Mouse (Mus musculus) forebrain, embryonic 11.5 days (tissue): Measurements from ENCODE around the gene Abcb7. TPM values are rescaled to one million over a fixed set of nuclear protein-coding genes. Genes with fewer than 3 reads are reported as not detected.

ENCODE experiments used
- ATAC-seq: fragments of 200-750 bp; cut with Nextera tagmentation; replicated peaks from 2 replicates; pipeline ENCODE4 v1.8.0; 2017; ENCODE audit warnings: moderate TSS enrichment; ENCODE audit not compliant: low FRiP score
- DNase-seq: peaks from one replicate; pipeline ENCODE4 v3.0.0-alpha.2; 2017; ENCODE audit warnings: low spot score
- H3K27ac ChIP-seq: fragments of 300-500 bp; sonication (generic); 2 replicates; pipeline ENCODE4 v1.5.1; 2014; ENCODE audit warnings: low read depth, low read length
- H3K27me3 ChIP-seq: fragments of 300-500 bp; sonication (generic); 2 replicates; pipeline ENCODE4 v1.6.1; 2014; ENCODE audit warnings: mild to moderate bottlenecking, low read length, mixed read lengths; ENCODE audit not compliant: control insufficient read depth, insufficient read depth
- H3K36me3 ChIP-seq: fragments of 300-500 bp; sonication (generic); 2 replicates; pipeline ENCODE4 v1.6.1; 2014; ENCODE audit warnings: mild to moderate bottlenecking, low read length, moderate library complexity, mixed read lengths; ENCODE audit not compliant: control insufficient read depth, insufficient read depth
- H3K4me1 ChIP-seq: fragments of 300-500 bp; sonication (generic); replicated peaks from 2 replicates; pipeline ENCODE4 v1.6.1; 2014; ENCODE audit warnings: low read length, mixed read lengths; ENCODE audit not compliant: control insufficient read depth, insufficient read depth
- H3K4me2 ChIP-seq: fragments of 300-500 bp; sonication (generic); 2 replicates; pipeline ENCODE4 v1.6.1; 2014; ENCODE audit warnings: low read depth, mild to moderate bottlenecking, low read length, moderate library complexity, mixed read lengths; ENCODE audit not compliant: severe bottlenecking
- H3K4me3 ChIP-seq: fragments of 300-500 bp; sonication (generic); 2 replicates; pipeline ENCODE4 v1.5.1; 2014; ENCODE audit warnings: low read depth, low read length
- H3K9ac ChIP-seq: fragments of 300-500 bp; sonication (generic); 2 replicates; pipeline ENCODE4 v1.6.1; 2014; ENCODE audit warnings: low read length
- H3K9me3 ChIP-seq: fragments of 300-500 bp; sonication (generic); 2 replicates; pipeline ENCODE4 v1.6.1; 2016; ENCODE audit warnings: low read length, mixed read lengths; ENCODE audit not compliant: control insufficient read depth
- WGBS: fragments of 180-500 bp; shearing (Covaris S2); extraction: QIAGEN DNeasy Blood & Tissue Kit; methylation state at CpG from one replicate; pipeline ENCODE4 v1.1.7; 2014; 5-methylcytosine and 5-hydroxymethylcytosine counted together
- polyA plus RNA-seq: library from polyadenylated mRNA; unstranded; fragments of >200 nt; fragmentation: Nextera tagmentation; extraction: Ambion mirVana; gene quantifications from 2 replicates; pipeline ENCODE4 v1.2.1, GENCODE M21; 2014

Gene Abcb7
- 16.9 and 20.4 TPM in 2 replicates for polyA plus RNA-seq

- Histone ChIP-seq H3K9me3 (no peaks in the 10 kb centered on the region), H3K27me3 (peaks cover 3% of the 10 kb centered on the region), H3K4me3 (peak within 1 kb of the TSS; percentile 57), H3K27ac (peak within 1 kb of the TSS; percentile 85), H3K36me3 (no peaks in the 10 kb centered on the region), H3K4me2 (peak within 1 kb of the TSS; percentile 47), H3K4me1 (no peaks in the 10 kb centered on the region), H3K9ac (peak within 1 kb of the TSS; percentile 78)
- ATAC-seq (peak; percentile 96), DNase-seq (peak; percentile 86)
- 13% methylated on average over 58 of the region's 58 CpGs for WGBS
These were observed at the start of gene Abcb7 for GRCm38 (mm10) chrX:104413183-104413983. Gene Abcb7, minus strand, starts transcription at chrX:104413856.

GRCm38 (mm10) chrX:104461755-104462154 is 48.1 kb upstream of the Abcb7 start:
- DNase-seq, result no peak
- ATAC-seq, result no peak
- Histone ChIP-seq H3K27ac (no peak overlapping the region), H3K36me3 (no peaks in the 10 kb centered on the region), H3K4me1 (no peaks in the 10 kb centered on the region), H3K4me3 (no peak overlapping the region), H3K27me3 (no peaks in the 10 kb centered on the region; the same call in 1 of the 2 replicates), H3K9ac (no peak overlapping the region), H3K9me3 (no peaks in the 10 kb centered on the region), H3K4me2 (no peak overlapping the region)
- 20% methylated on average over 2 of the region's 2 CpGs for WGBS

- H3K27ac ChIP-seq, result no peak overlapping the region
- no peak overlapping the region for H3K4me2 ChIP-seq
- H3K4me1 ChIP-seq, result no peaks in the 10 kb centered on the region
- H3K36me3 ChIP-seq, result no peaks in the 10 kb centered on the region
- H3K27me3 ChIP-seq, result peaks cover 5% of the 10 kb centered on the region; the same call in 1 of the 2 replicates
- no peak overlapping the region for H3K4me3 ChIP-seq
- no peak overlapping the region for H3K9ac ChIP-seq
- H3K9me3 ChIP-seq, result no peaks in the 10 kb centered on the region
- DNase-seq, result no peak
- no peak for ATAC-seq
- 83% methylated on average over 1 of the region's 1 CpGs for WGBS
These were observed 38.8 kb upstream of the Abcb7 start for GRCm38 (mm10) chrX:104452433-104452832.

- Histone ChIP-seq H3K27me3 (peaks cover 2% of the 10 kb centered on the region; the same call in 1 of the 2 replicates), H3K4me2 (no peak overlapping the region)
These were observed 19.8 kb upstream of the Abcb7 start for GRCm38 (mm10) chrX:104433456-104433855.

GRCm38 (mm10) chrX:104428108-104428507 is 14.5 kb upstream of the Abcb7 start:
- WGBS, result 92% methylated on average over 3 of the region's 3 CpGs
- Histone ChIP-seq H3K27ac (no peak overlapping the region), H3K36me3 (no peaks in the 10 kb centered on the region), H3K27me3 (no peaks in the 10 kb centered on the region; the same call in 1 of the 2 replicates), H3K4me2 (no peak overlapping the region), H3K4me1 (no peaks in the 10 kb centered on the region), H3K9ac (no peak overlapping the region), H3K4me3 (no peak overlapping the region), H3K9me3 (no peaks in the 10 kb centered on the region)
- DNase-seq, result no peak
- ATAC-seq, result no peak

More at GRCm38 (mm10) chrX:104433456-104433855, 19.8 kb upstream of the Abcb7 start:
- no peak overlapping the region for H3K4me3 ChIP-seq
- H3K27ac ChIP-seq, result no peak overlapping the region
- H3K9ac ChIP-seq, result no peak overlapping the region
- 40% methylated on average over 1 of the region's 1 CpGs for WGBS
- no peaks in the 10 kb centered on the region for H3K4me1 ChIP-seq
- H3K9me3 ChIP-seq, result no peaks in the 10 kb centered on the region
- no peaks in the 10 kb centered on the region for H3K36me3 ChIP-seq
- DNase-seq (no peak), ATAC-seq (no peak)

GRCm38 (mm10) chrX:104413995-104414394 is 339 bp upstream of the Abcb7 start:
- H3K9ac ChIP-seq, result no peak overlapping the region
- no peak for DNase-seq

GRCm38 (mm10) chrX:104408137-104408536 is 5.5 kb downstream of the Abcb7 start:
- no peak for DNase-seq
- Histone ChIP-seq H3K9me3 (no peaks in the 10 kb centered on the region), H3K27me3 (no peaks in the 10 kb centered on the region; the same call in none of the 2 replicates), H3K9ac (no peak overlapping the region), H3K27ac (no peak overlapping the region), H3K4me1 (no peaks in the 10 kb centered on the region), H3K4me3 (no peak overlapping the region), H3K4me2 (no peak overlapping the region), H3K36me3 (no peaks in the 10 kb centered on the region)
- no peak for ATAC-seq

More at GRCm38 (mm10) chrX:104413995-104414394, 339 bp upstream of the Abcb7 start:
- H3K27ac ChIP-seq, result no peak overlapping the region; the same call in 1 of the 2 replicates
- no peak overlapping the region; the same call in 1 of the 2 replicates for H3K4me3 ChIP-seq
- 47% methylated on average over 7 of the region's 7 CpGs for WGBS
- H3K36me3 ChIP-seq, result no peaks in the 10 kb centered on the region
- peak; percentile 18; the same call in 1 of the 2 replicates for ATAC-seq
- no peaks in the 10 kb centered on the region for H3K4me1 ChIP-seq
- peaks cover 3% of the 10 kb centered on the region for H3K27me3 ChIP-seq
- no peaks in the 10 kb centered on the region for H3K9me3 ChIP-seq
- H3K4me2 ChIP-seq, result peak overlapping the region; percentile 26; the same call in 1 of the 2 replicates

- no peak overlapping the region for H3K4me2 ChIP-seq
- 63% methylated on average over 5 of the region's 5 CpGs for WGBS
- DNase-seq (no peak), ATAC-seq (no peak)
- no peak overlapping the region for H3K27ac ChIP-seq
- no peaks in the 10 kb centered on the region for H3K4me1 ChIP-seq
- no peaks in the 10 kb centered on the region for H3K36me3 ChIP-seq
- no peak overlapping the region for H3K9ac ChIP-seq
- H3K27me3 ChIP-seq, result peaks cover 2% of the 10 kb centered on the region; the same call in 1 of the 2 replicates
- H3K9me3 ChIP-seq, result no peaks in the 10 kb centered on the region
- H3K4me3 ChIP-seq, result no peak overlapping the region
These were observed 11.2 kb downstream of the Abcb7 start for GRCm38 (mm10) chrX:104402463-104402862.
